Mouse (Mus musculus) megakaryocyte-erythroid progenitor cell, adult 5-6 weeks (primary cell): Measurements from ENCODE around the gene Lrrc4. TPM values are rescaled to one million over a fixed set of nuclear protein-coding genes. Genes with fewer than 3 reads are reported as not detected.
A peak's percentile ranks its signal among the peaks of the same experiment; 100 is the strongest.

Source experiments
- ATAC-seq: replicated peaks from 2 replicates; pipeline ENCODE4 v1.8.0; 2016; ENCODE audit warnings: mild to moderate bottlenecking, inconsistent platforms; ENCODE audit not compliant: severe bottlenecking, poor library complexity, low FRiP score, low TSS enrichment
- total RNA-seq, 2 experiments: library from RNA; stranded (forward) in 1 of 2; stranded (reverse) in 1 of 2; fragments of 200-1000, 215-1000 nt in 1 of 2; fragments of >200 nt in 1 of 2; fragmentation: Nextera tagmentation in 1 of 2; gene quantifications; 2 replicates each; pipeline ENCODE4 v1.2.3; 2014 to 2017

Lrrc4 gene
- total RNA-seq (2014; fragmentation: Nextera tagmentation) (not detected in 2 replicates), total RNA-seq (2017) (0.05 TPM in 1 of 2 replicates, not detected in the other)

DNA sequence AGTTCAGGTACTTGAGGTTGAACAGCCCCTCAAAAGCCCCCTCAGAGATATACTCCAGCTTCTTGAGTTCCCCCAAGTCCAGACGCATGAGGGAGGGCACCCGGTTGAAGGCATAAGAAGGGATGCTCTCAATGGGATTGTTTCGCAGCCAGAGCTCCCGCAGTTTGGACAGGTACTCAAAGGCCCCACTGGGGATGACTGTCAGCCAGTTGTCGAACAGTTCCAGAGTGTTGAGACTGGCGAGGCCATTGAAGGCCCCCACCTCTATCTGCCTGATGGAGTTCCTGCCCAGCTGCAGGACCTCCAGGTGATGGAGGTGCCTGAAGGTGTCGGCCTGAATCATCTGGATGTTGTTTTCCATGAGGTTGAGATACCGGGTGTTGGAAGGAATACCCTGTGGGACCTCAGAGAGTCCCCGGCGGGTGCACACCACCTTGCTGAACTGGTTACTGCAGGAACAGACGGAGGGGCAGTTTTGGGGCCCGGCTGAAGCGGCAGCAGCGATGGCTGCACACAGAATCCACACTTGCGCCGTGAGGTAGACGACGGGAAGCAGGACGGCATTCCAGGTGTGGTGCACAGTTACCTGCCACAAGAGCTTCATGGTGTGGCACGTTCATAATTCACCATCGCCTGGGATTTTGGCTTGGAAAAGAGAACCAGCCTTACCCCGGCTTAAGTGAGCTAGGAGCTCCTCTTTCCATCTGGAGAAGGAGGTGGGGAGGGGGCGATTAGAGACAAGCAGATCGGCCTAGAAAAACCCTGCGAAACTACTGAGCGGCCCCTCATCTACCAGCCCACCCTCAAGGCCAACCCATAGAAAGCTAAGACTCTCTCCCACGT, at the start of gene Lrrc4:
Lrrc4 (minus strand) TSS at position 737 of the 843 bp plus-strand sequence.
- ATAC-seq = no peak

DNA sequence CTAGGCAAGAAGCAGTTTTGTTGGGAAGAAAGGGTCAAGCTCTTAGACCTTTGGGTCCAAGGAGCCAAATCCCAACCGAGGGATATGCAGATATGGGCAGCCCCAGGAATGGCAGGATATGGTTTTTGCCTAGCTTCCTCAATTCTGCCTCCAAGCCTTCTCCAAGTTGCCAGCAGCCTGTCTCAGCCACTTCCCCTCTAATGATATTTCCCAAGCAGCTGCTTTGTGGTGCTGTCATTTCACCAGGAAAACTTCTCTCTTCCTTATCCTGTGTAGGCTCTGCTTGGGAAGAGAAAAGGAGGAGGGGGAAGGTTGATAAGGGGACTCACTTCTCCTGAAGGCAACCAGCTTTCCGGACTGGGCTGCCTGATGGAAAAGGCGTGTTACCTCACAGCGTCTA, 49.4 kb upstream of the Lrrc4 start:
- no peak for ATAC-seq

DNA sequence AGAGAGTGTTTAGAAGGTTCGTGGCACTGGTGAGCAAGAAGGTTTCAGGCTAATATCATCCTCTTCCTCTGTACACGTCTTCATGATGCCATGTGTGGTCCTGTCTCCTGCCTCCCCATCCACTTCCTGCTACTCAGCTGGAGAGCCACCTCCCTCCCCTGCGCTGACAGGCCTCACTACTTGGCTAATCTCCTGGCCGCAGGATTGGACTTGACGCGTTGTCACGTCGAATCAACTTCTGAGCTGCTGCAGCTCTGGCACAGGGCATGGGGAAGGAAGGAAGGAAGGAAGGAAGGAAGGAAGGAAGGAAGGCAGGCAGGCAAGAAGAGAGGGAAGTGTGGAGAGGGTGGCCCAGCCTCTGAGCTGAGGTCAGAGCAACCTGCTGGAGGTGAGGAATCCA, 47.8 kb upstream of the Lrrc4 start:
- ATAC-seq = no peak

DNA sequence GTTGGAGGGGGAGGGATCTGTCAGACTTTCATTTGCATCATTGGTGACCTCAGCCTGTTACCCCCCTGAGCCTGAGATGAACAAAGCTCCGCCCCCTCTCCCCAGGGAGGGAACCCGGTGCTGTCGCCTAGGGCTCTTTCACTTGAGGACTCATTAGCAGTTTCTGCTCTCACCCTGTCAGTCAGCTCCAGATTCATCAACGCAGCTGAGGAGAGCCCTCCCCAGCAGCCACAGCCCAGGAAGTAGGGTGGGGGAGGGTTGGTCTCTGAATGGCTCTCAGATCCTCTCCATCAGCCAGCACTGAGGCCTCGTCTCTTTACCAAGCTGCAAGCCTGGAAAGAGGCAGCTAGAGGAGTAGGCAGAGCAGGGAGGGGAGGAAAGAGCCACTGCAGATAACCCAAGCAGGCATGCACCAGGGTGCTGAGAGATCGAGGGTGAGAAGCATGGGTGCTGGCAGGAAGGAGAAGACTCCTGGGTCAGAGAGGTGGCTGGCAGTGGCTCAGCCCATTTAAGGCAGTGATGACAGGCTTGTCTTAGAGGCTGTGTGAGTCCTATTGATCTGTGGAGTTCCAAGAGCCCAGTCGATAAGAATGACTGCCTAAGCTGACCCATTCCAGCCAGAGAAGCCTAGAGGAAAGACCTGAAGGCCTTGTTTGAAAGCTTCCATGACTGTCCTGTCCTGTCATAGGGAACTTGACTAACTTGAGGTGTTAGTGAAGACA, 46.6 kb upstream of the Lrrc4 start:
- no peak for ATAC-seq

DNA sequence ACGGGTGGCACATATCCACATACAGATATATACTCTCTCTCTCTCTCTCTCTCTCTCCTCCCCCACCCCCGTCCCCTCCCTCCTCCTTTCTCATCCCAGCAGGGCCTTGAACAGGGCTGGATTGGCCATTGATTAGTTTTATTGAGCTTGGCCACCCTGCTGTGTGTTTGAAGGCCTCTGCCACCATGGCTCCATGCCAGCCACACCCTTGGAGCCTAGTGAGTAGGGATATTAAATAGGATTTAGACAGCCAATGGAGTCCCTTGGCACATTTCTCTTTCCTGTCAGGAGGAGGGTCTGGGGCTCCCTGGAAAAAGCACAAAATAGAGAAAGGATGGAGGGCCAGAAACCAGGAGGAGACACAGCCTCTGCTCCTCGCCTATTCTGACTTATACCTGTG, 44.9 kb upstream of the Lrrc4 start:
- ATAC-seq = no peak

DNA sequence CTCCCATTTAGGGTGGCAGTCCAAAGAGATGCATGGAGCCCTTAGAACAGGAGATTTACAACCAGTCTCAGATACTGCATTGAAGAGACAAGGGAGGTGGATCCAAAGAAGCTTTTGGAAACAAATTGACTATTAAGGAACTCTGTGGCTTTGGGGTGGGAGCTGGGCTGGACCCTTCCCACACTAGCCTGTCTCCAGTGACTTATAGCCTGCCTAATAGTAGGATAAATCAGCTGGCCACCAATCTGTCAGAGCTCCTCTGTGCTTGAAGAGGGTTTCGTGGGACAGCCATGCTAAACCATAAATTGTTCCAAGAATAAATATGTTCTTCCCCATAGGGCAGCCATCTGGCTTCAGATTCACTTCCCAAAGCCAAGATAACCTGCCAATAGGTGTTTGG, 43.8 kb upstream of the Lrrc4 start:
- ATAC-seq = no peak

DNA sequence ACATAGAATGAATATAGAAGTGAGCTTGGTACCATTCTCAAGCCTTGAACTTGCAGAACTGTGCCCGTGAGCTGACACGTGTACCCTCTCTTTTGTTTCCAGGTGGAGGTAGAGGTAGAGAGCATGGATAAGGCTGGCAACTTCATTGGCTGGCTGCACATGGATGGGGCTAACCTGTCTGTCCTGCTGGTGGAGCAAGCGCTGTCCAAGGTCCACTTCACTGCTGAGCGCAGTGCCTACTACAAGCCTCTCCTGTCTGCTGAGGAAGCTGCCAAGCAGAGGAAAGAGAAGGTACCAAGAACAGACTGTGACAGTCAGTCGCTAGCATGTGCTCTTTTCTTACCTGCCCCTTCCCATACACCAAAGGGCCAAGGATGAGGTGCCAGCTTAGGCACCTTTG, 43.2 kb upstream of the Lrrc4 start:
- ATAC-seq = no peak

DNA sequence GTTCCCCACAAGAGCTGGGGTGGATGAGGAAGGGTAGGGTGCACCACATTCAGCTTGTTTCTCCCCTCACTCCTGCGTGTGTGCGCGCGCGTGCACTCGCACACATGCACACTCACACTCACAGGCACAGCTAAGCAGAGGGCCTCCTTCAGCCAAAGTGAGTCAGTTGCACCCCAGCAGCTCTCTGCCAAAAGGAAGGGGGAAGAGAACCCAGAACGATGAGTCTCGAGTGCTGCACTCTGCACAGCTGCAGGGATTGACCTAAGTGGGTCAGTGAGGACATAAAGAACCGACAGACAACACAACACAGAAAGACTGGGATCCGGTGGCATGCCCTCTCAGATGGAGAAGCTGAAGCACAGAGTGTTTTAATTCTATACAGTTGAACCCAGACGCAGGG, 42.5 kb upstream of the Lrrc4 start:
- ATAC-seq = no peak

DNA sequence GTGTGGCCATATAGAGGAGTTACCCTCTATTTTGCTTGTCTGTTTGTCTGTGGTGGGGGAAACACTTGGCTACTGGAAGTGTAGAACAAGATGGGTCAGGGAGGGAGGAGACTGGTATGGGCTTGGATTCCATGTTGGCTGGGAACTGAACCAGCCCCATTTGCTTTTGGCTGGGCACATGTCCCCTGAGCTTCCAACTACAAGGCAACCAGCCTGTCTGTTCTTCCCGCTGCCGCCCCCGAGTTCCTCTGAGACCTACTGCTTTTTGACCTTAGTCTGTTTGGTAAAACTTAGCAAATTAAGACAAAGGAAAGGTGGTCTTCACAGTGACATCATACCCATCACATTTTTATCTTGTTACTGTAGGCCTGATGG, 40.9 kb upstream of the Lrrc4 start:
- ATAC-seq = no peak

DNA sequence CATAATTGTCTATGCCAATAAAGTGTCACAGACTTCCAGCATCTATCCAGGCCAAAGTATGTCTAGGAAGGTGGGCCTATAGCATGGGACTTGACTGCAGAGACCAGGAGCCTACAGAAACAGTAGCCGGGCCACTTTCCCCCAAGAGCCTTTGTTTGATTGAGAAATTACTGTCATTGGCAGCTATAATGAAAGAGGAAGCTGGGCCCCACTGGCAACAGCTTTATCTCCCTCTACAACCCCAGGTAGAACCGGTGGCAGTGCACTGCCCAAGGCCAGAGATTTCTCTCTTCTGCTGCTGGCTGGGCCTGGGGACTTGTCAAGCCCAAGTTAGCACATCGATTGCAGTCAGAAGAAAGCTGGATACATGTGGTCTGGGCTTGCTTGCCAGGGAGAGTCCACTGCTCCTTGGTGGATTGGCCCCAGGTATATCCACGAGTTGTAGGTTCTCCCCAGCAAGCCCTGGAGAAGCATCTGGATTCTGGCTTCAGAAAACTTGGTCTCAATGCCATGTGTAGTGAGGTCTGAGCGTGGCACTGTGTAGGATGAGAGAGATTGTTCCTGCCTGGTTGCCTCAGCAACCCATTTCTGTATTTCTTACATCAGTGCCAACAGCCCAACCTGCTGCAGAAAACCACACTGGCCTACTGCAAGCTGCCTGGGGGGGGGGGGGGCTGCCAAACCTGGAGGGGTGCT, 40.3 kb upstream of the Lrrc4 start:
- ATAC-seq = 0 out of 2 replicates have a peak, but pooled peaks have one; percentile 11

DNA sequence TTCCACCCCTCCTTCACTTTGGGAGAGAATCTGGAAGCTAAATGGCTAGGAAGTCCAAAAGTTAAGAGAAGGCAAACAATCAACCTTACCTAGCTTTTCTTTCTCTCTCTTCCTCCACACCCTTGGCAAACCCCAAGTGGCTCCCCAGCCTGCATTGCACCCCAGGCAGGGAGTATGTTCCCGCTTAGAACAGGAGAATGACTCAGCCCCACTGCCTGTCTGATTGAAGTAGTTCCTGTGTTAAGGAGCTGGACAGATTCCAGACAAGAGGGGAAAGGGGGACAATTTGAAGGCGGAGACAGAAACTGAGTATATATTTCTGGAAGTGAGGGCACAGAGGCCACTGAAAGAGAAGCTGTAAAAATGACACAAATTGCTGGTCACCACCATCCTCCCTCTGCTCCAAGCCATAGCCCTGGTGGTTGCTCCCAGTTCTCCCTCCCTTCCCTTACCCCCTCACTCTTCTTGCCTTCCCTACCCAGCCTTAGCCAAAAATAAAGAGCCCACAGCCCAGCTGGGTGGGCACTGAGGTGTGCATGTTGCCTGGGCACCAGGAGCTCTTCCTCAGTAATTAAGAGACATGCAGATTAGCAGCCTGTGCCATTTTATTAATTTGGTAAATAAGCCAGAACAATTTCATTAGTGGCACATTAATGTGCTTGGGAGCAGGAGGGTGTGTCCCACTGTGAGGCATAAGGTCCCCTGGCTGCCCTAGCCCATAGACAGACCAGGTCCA, 36.1 kb upstream of the Lrrc4 start:
- 0 out of 2 replicates have a peak, but pooled peaks have one; percentile 46 for ATAC-seq

DNA sequence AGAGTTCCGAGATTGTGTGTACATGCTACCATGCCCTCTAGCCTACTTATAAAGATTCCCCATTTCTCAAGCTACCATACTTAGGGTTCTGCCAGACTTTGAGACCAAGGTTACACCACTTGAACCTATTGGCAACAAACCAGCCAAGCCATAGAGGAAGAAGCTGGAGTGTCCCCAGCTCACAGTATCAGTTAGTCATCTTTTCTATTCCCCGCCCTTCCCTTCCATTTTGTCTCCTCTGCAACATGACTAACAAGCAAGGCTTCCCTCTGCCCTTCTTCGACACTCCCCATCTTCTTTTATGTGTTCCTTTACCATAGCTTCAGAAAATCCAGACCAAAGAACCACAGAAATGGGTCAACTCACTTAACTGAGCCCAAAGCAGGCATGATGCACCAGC, 34.7 kb upstream of the Lrrc4 start:
- no peak for ATAC-seq

DNA sequence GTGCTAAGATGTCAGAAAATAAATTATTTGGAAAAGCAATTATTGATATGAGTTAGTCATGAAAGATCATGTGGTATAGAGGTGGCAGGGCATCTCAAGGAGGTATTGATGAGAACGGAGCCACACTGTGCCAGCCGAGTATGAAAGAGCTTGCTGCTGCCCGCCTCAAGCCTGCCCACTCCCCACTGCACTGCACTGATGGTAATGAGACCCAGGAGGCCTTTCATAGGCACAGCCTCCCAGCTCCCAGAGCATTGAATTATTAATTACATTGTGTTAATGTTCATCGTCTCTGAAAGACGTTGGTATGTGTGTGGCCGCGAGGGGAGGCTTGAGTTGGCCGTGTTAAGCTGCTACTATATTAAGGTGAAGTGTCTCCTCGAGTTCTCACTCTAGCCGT, 33.6 kb upstream of the Lrrc4 start:
- no peak for ATAC-seq

DNA sequence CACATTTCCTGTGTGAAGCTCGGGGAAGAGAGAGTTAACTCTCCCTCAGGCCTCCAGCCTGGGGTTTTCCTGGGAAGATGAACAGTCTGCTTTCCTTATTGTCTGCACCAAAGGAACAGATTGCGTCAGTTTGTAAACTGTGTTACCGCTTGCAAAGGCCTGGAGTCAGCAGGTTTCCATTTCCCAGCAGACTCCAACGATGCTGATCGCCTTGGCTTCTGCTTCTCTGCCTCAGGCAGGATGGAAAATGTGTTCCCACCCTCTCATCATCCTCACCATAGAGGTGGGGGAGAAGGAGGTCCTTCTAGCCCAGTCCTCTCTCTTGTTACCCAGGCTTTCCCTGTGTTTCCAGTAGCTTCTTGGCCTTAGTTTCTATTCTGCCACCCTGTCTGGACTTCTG, 33.1 kb upstream of the Lrrc4 start:
- ATAC-seq = no peak

DNA sequence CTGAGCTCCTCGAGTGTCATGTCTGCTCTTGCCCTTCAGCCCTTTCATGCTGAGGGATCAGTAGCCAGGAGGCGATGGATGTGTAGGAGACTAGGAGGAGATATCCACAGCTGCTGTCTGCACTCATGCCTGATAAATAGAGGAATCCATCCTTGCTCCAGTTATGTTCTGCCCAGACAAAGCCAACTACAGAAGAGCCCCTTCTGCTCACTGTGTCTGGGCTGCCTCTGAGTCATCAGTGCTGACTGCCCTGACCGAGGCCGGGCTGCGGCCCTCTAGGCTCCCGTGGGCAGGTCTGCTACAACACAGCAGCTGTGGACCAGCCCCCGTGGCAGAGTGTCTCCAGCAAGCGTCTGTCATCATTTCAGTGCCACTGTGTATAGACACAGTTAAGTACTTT, 30.8 kb upstream of the Lrrc4 start:
- ATAC-seq = no peak

DNA sequence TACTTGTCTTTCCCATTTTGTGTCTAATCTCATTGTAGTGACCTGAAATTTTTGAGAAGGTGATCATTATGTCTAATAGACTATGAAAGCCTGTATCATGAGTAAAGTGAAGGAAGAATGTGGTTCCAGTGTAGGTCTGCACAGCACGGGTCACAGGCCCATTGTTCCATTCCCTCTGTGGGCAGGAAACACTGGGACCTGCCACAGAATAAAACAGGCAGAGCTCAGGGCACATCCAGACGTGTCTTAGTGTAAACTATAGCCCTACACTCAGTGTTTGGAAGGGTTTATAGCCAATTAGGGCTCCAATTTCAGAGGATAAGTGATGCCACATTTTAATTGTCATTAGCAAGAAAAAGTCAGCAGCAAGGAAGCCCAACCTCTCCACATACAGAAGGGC, 29.4 kb upstream of the Lrrc4 start:
- no peak for ATAC-seq

DNA sequence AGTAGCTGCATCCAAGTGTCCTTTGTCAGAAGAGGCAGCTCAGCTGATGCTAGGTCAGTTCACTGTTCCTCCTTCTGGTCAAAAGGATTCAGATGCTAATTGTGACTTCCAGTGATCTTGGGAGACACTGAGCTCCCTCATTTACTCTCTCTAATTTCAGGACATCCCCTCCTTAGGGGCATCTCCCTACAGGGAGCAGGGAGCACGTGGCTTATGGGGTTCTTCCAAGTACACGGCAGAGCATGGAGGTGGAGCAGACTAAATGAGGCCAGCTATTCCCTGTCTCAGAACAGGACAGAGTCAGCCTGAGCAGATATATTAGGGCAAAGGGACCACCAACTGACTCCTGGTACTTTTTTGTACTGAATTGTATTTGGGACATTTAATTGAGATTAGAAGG, 28.9 kb upstream of the Lrrc4 start:
- ATAC-seq = no peak

DNA sequence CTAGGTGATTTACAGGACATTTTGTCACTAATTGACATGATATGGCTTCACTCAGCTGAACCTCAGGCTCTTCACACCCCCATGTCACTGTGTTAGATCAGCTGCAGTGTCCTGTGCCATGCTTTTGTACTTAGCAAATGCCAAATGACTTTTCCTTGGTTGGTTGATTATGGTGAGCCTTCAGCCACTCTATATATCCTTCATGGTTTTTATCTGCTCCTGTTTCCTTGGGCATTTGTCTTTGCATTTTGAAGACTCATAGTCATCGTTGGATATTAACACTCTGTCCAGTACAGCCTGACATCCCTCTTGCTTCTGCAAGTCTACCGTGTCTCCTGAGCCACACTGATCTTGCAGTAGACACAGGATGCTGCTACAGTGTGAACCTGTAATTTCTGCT, 27.5 kb upstream of the Lrrc4 start:
- ATAC-seq = no peak
